Mouse (Mus musculus) thymus, adult 2 months (tissue): ENCODE data around the gene Gls2.
"Not testable (repeated sequence)": the region's sequence is repeated elsewhere in the genome, so short reads cannot be mapped to it uniquely, and the experiment has no call there.

ENCODE experiments used
- CTCF ChIP-seq: fragments of 200-500 bp; IDR thresholded peaks from 2 replicates; pipeline ENCODE4 v1.5.1; 2012; ENCODE audit warnings: mild to moderate bottlenecking, control low read depth, low read length, moderate library complexity, borderline replicate concordance; ENCODE audit not compliant: control insufficient read depth, poor library complexity, insufficient read depth; ENCODE audit errors: extremely low read depth
- POLR2A ChIP-seq: fragments of 200-500 bp; IDR thresholded peaks from 2 replicates; pipeline ENCODE4 v1.6.1; 2012; ENCODE audit warnings: mild to moderate bottlenecking, low read length, control low read depth, moderate library complexity; ENCODE audit not compliant: control insufficient read depth, poor library complexity, insufficient read depth; ENCODE audit errors: extremely low read depth

DNA sequence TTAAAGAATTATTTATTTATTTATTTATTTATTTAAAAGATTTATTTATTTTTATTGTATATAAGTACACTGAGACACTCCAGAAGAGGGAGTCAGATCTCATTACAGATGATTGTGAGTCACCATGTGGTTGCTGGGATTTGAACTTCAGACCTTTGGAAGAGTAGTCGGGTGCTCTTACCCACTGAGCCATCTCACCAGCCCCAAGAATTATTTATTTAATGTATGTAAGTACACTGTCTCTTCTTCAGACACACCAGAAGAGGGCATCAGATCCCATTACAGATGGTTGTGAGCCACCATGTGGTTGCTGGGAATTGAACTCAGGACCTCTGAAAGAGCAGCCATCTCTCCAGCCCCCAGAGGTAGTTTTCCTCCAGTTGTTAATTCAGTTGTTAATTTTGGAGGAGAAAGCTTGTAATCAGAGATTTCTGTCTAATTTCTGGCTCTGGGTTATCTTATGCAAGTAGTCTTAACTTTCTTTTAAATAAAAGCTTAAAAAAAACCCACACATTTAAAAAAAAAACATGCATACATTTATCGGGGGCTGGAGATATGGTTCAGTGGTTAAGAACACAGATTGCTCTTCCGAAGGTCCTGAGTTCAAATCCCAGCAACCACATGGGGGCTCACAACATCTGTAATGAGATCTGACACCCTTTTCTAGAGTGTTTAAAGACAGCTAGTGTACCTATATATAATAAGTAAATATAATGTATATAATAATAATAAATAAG, 2.1 kb upstream of the Gls2 start:
- not testable (repeated sequence) for TF ChIP-seq POLR2A, CTCF
